Mouse (Mus musculus) liver, embryonic 16.5 days (tissue): ENCODE measurements around the gene Tmprss9. TPM values are rescaled to one million over a fixed set of nuclear protein-coding genes. Genes with fewer than 3 reads are reported as not detected.

Source experiments
- ATAC-seq: fragments of 200-750 bp; cut with Nextera tagmentation; 2 replicates; pipeline ENCODE4 v1.8.0; 2017; ENCODE audit warnings: low read depth, mild to moderate bottlenecking, moderate number of reproducible peaks, moderate library complexity
- H3K27ac ChIP-seq: fragments of 300-500 bp; sonication (generic); 2 replicates; pipeline ENCODE4 v1.5.1; 2014; ENCODE audit warnings: mild to moderate bottlenecking, low read length
- H3K27me3 ChIP-seq: fragments of 300-500 bp; sonication (generic); 2 replicates; pipeline ENCODE4 v1.6.1; 2014; ENCODE audit warnings: low read depth, low read length, mixed read lengths; ENCODE audit not compliant: control insufficient read depth, insufficient read depth
- H3K36me3 ChIP-seq: fragments of 300-500 bp; sonication (generic); 2 replicates; pipeline ENCODE4 v1.6.1; 2014; ENCODE audit warnings: mild to moderate bottlenecking; ENCODE audit not compliant: control insufficient read depth, insufficient read depth
- H3K4me1 ChIP-seq: fragments of 300-500 bp; sonication (generic); 2 replicates; pipeline ENCODE4 v1.6.1; 2014; ENCODE audit warnings: low read depth, low read length, mixed read lengths; ENCODE audit not compliant: control insufficient read depth
- H3K4me2 ChIP-seq: fragments of 300-500 bp; sonication (generic); 2 replicates; pipeline ENCODE4 v1.6.1; 2014; ENCODE audit warnings: low read depth, low read length, mixed read lengths
- H3K4me3 ChIP-seq: fragments of 300-500 bp; sonication (generic); 2 replicates; pipeline ENCODE4 v1.5.1; 2014; ENCODE audit warnings: low read depth, mild to moderate bottlenecking, low read length
- H3K9ac ChIP-seq: fragments of 300-500 bp; sonication (generic); 2 replicates; pipeline ENCODE4 v1.6.1; 2014; ENCODE audit warnings: low read depth, low read length
- H3K9me3 ChIP-seq: fragments of 300-500 bp; sonication (generic); replicated peaks from 2 replicates; pipeline ENCODE4 v1.6.1; 2016; ENCODE audit warnings: low read length; ENCODE audit not compliant: control insufficient read depth
- WGBS: fragments of 180-500 bp; shearing (Covaris S2); extraction: QIAGEN DNeasy Blood & Tissue Kit; methylation state at CpG from one replicate; pipeline ENCODE4 v1.1.7; 2014; ENCODE audit not compliant: insufficient replicate concordance; 5-methylcytosine and 5-hydroxymethylcytosine counted together
- polyA plus RNA-seq: library from polyadenylated mRNA; unstranded; fragments of >200 nt; fragmentation: Nextera tagmentation; extraction: Ambion mirVana; gene quantifications from 2 replicates; pipeline ENCODE4 v1.2.1, GENCODE M21; 2015

Gene Tmprss9
- polyA plus RNA-seq, 1 experiment from 2014 or later: 0.04 TPM

DNA sequence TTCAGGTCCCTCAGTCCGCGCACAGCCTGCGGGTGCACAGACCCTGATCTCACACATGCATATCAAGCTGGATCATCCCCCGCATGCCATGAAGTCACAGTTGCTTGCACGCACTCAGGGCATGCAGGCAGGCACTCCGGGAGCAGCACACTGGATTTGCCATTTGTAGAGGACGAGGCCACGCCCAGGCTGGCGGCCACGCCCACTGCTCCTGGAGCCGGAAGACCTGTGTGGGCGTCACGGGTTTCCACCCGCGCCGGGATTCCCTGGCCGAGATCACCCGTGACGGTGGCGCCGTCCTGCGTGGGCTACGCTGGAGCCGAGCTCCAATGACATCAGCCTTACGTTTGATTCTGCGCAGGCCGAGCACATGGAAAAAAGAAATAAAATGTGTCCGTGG, 68.0 kb downstream of the Tmprss9 start:
- H3K27me3 ChIP-seq: peaks cover 30% of the 10 kb centered on the region
- WGBS: 4% methylated on average over 28 of the region's 28 CpGs
- peak overlapping the region; percentile 17 for H3K9ac ChIP-seq
- no peak overlapping the region for H3K27ac ChIP-seq
- peak overlapping the region; percentile 75 for H3K4me2 ChIP-seq
- H3K9me3 ChIP-seq: no peaks in the 10 kb centered on the region
- no peaks in the 10 kb centered on the region for H3K36me3 ChIP-seq
- peak overlapping the region; percentile 49 for H3K4me3 ChIP-seq
- peak; percentile 47 for ATAC-seq
- peaks cover 32% of the 10 kb centered on the region for H3K4me1 ChIP-seq

DNA sequence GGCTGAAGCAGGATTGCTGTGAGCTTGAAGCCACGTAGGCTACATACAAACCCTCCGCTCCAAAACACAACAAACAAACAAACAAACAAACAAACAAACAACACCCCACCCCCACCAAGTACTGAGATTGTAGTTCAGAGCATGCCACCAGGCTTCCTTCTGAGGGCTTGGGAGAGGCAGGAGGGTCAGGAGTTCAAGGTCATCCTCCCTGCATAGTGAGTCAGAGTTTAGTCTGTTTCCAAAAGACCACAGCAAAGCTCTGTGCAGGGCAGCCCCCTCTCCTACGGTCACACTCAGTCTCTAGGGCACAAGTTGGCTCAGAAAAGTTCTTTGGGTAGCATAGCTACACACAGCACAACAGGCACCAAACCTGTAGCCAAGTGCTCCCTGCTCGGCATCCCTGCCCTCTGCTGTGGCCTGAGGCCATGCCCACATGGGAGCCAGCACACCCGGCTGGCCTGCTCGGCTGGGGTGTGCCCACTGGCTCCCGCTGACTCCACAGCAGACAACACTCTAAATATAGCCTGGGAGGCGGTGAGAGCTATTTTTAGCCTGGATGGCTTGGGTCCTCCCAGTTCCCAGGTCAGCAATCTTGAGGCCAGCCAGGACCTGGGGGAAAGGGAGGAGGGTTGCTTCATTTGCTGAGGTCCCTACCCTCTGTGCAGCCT, 68.8 kb downstream of the Tmprss9 start:
- no peak overlapping the region for H3K9ac ChIP-seq
- no peak overlapping the region for H3K27ac ChIP-seq
- H3K4me2 ChIP-seq: peak overlapping the region; percentile 75; the same call in 1 of the 2 replicates
- no peak overlapping the region for H3K4me3 ChIP-seq
- no peaks in the 10 kb centered on the region for H3K9me3 ChIP-seq
- 0 out of 2 replicates have a peak, but pooled peaks have one; percentile 16 for ATAC-seq
- WGBS: 26% methylated on average over 8 of the region's 8 CpGs
- H3K36me3 ChIP-seq: no peaks in the 10 kb centered on the region
- peaks cover 28% of the 10 kb centered on the region for H3K27me3 ChIP-seq
- H3K4me1 ChIP-seq: peaks cover 32% of the 10 kb centered on the region

- H3K27ac ChIP-seq: no peak overlapping the region
- no peak for ATAC-seq
- H3K27me3 ChIP-seq: peaks cover 25% of the 10 kb centered on the region
- no peak overlapping the region for H3K4me3 ChIP-seq
- H3K9me3 ChIP-seq: no peaks in the 10 kb centered on the region
- 0% methylated on average over 2 of the region's 2 CpGs for WGBS
- H3K4me1 ChIP-seq: peaks cover 32% of the 10 kb centered on the region
- H3K4me2 ChIP-seq: no peak overlapping the region
- H3K36me3 ChIP-seq: no peaks in the 10 kb centered on the region
- H3K9ac ChIP-seq: no peak overlapping the region
These were observed 69.3 kb downstream of the Tmprss9 start for GRCm38 (mm10) chr10:80940988-80941347.

DNA sequence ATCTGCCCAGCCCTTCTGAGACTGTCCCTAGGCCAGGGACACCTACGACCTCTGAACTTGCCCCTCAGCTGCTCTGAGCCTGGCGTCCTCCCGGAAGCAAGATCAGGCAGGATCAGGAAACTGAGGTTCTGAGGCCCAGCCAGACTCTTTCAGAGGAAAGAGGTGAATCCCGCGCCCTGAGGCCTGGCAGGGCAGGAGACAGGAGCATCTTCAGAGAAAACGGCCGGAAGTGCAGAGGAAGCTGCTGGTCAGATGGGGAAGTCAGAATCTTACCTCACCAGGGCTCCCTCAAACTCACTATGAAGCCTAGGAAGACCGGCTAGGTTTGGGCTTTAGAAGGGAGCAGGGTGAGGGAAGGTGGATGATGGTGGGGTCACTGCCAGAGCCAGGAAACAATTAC, 71.3 kb downstream of the Tmprss9 start:
- H3K27me3 ChIP-seq: peaks cover 6% of the 10 kb centered on the region
- H3K4me3 ChIP-seq: no peak overlapping the region
- H3K9ac ChIP-seq: no peak overlapping the region
- no peaks in the 10 kb centered on the region for H3K9me3 ChIP-seq
- no peaks in the 10 kb centered on the region for H3K36me3 ChIP-seq
- no peak overlapping the region for H3K27ac ChIP-seq
- H3K4me2 ChIP-seq: no peak overlapping the region
- 22% methylated on average over 8 of the region's 8 CpGs for WGBS
- ATAC-seq: no peak
- H3K4me1 ChIP-seq: peaks cover 26% of the 10 kb centered on the region

DNA sequence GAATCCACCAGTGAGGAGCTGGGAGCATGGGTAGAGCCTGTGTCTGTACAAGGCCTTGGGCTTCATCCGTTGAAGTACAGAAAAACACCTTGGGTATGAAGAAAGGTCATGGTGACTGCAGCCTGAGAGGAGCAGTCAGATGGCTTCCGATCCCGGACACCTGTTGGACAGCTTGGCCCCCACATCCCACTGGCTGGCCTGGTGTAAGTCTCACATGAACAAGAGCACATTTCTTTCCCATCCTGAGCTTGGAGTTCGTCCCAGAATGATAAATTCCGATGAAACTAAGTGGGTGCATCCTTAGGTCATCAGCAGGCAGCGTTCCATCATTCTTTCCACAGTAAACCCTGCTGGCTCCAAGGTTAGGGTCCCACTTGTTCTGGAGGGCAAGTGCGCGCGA, 72.1 kb downstream of the Tmprss9 start:
- Histone ChIP-seq H3K4me3 (no peak overlapping the region), H3K9me3 (no peaks in the 10 kb centered on the region), H3K9ac (no peak overlapping the region), H3K4me2 (no peak overlapping the region), H3K27me3 (peaks cover 4% of the 10 kb centered on the region; the same call in 1 of the 2 replicates), H3K4me1 (peaks cover 26% of the 10 kb centered on the region), H3K27ac (peak overlapping the region; percentile 16; the same call in 1 of the 2 replicates), H3K36me3 (no peaks in the 10 kb centered on the region)
- 63% methylated on average over 9 of the region's 9 CpGs for WGBS
- no peak for ATAC-seq

DNA sequence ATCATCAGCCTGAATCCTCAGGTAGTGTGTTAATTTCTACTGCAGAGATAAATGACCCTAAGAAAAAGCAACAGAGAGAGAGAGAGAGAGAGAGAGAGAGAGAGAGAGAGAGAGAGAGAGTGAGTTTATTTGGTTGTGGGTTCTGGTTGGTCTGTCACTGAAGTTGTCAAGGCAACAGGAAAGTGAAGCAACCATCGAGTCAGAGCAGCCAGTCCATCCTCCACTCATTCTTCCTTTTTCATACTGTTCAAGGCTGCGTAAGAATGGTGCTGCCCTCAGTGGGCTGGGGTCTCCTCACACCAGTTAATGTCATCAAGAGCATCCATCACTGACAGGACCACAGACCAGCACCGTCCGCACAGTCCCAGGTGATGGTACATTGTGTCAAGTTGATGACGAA, 72.6 kb downstream of the Tmprss9 start:
- WGBS: 72% methylated on average over 5 of the region's 5 CpGs
- Histone ChIP-seq H3K4me2 (no peak overlapping the region), H3K36me3 (no peaks in the 10 kb centered on the region), H3K27me3 (peaks cover under 1% of the 10 kb centered on the region; the same call in 1 of the 2 replicates), H3K4me1 (peaks cover 23% of the 10 kb centered on the region), H3K9ac (no peak overlapping the region), H3K27ac (no peak overlapping the region), H3K4me3 (no peak overlapping the region), H3K9me3 (no peaks in the 10 kb centered on the region)
- no peak for ATAC-seq

DNA sequence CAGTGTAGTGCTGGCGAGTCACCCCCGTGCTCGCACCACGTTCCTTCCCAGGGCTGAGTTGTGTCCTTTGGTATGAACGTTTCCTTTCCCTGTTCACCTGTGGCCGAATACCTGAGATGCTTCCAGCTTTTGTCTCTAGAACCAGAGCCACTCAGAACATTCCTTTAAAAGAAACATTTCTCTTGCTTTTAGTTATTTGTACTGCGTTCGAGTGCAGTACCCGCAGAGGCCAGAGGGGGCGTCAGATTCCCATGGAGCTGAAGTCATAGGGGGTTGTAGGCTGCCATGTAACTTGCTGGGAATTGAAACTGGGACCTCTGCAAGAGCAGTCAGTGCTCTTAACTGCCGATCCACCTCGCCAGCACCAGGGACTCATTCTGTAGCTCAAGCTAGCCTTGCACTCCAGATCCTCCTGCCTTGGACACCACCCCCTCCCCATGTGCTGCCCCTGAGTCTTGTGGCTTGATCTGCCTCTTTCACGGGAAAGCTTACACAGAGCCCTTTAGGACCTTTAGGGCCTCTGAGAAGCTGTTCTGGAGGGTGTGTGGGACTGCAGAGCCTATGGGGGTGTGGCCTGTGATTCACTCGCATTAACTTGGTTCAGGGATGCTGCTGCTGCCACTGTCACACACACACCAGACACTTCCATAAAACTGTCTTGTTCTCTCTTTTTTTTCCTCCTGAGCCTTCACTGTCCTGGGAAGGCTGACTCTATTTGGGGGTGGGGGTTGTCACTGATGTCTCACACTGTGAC, 75.2 kb downstream of the Tmprss9 start:
- Histone ChIP-seq H3K27me3 (no peaks in the 10 kb centered on the region), H3K9ac (no peak overlapping the region), H3K4me3 (no peak overlapping the region), H3K4me2 (no peak overlapping the region), H3K9me3 (no peaks in the 10 kb centered on the region), H3K36me3 (no peaks in the 10 kb centered on the region), H3K27ac (no peak overlapping the region), H3K4me1 (peaks cover 8% of the 10 kb centered on the region)
- no peak for ATAC-seq
- WGBS: 61% methylated on average over 14 of the region's 14 CpGs

- Histone ChIP-seq H3K9me3 (no peaks in the 10 kb centered on the region), H3K9ac (no peak overlapping the region), H3K36me3 (no peaks in the 10 kb centered on the region), H3K4me2 (no peak overlapping the region), H3K27ac (no peak overlapping the region), H3K4me1 (peaks cover 8% of the 10 kb centered on the region), H3K27me3 (no peaks in the 10 kb centered on the region), H3K4me3 (no peak overlapping the region)
- ATAC-seq: no peak
- 47% methylated on average over 2 of the region's 2 CpGs for WGBS
These were observed 76.2 kb downstream of the Tmprss9 start for GRCm38 (mm10) chr10:80947802-80948201.

DNA sequence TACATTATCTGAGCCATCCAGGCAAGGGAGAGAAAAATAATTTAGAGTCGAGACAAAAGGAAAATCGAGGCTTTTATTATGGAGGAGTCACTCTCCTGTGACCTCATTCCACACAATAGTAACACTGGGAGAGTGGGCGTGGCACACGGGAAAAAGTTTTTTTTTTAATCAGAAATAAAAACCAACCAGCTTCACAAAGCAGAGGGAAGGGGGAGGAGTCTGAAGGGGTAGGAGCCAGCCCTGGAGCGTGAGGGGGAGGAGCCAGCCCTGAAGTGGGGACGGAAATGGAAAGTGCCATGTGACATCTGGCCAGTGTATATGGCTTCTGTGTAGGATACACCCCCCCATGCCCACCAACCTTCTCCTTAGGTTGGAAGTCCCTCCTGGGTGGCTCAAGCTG, 76.9 kb downstream of the Tmprss9 start:
- ATAC-seq: 0 out of 2 replicates have a peak, but pooled peaks have one; percentile 42
- 15% methylated on average over 6 of the region's 6 CpGs for WGBS
- Histone ChIP-seq H3K27ac (no peak overlapping the region), H3K4me3 (no peak overlapping the region), H3K4me1 (peaks cover 8% of the 10 kb centered on the region), H3K9ac (no peak overlapping the region), H3K27me3 (no peaks in the 10 kb centered on the region), H3K36me3 (no peaks in the 10 kb centered on the region), H3K9me3 (no peaks in the 10 kb centered on the region), H3K4me2 (no peak overlapping the region)
